Mouse (Mus musculus): ENCODE measurements around the gene Ctla4. TPM values are rescaled to one million over a fixed set of nuclear protein-coding genes. Genes with fewer than 3 reads are reported as not detected.

Gene Ctla4
- total RNA-seq, 2 experiments from 2014 or later = 0.76 TPM; not detected in 1

DNA sequence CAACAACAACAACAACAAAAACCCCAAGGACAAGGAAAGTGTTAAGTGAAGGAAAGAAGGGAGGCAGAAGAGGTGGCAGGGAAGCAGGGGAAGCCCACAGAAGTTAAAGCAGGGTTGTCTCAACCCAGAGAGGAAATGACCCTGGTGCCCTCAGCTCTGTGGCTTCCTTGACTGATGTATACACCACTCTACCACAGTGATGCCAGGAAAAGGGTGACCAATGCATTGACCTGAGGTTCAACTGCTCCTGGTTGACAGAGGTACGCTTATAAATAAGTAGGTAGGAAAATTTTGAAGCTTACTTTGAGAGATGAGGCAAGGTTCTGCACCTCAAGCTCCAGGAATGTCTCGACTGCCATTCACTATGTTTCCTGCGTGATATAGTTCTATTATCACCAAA, 24.8 kb downstream of the Ctla4 start:
- ATAC-seq (replicated peaks; ENCODE audit: low FRiP score, poor library complexity, severe bottlenecking) = no peak

DNA sequence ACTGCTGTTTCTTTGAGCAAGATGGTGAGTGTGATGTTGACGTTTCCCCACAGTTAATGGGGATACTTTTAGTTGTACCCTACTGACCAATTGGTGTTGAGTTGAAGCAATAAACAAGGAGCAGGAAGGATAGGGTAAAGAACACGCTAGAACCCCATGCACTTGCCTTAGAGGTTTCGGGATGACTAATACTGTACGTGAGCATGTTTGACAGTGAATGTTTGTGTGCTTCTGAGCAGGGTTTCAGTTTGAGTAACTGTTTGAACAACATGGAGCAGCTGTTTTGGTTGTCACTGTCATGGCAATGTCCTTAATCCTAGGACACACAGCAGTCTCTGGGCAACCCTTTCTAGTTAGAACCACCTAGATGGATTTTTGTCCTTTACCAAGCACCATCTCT, 26.5 kb downstream of the Ctla4 start:
- ATAC-seq (replicated peaks; ENCODE audit: low FRiP score, poor library complexity, severe bottlenecking) = no peak

DNA sequence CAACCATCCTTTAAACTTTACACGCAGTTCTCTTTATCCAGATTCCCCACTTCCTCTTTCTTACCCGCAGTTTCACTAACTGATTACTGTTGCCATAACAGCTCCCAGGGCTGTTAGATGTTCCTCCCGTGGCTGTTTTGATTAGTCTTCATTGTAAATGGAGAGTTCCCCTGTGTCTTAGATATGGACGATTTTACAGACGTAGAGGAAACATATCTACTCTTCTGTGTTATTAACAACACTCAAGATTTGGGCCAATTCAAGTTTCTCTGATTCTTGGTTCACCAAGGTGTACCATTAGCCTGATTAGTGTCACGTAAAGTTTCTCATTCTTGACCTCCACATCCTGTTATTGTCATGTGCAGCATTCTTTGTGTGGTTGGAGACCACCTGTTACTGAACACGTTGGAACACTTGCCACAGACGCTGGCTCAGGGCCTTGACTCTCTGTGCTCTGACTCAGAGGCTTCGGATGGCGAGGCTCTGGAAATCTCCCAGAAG, 29.5 kb downstream of the Ctla4 start:
- ATAC-seq (replicated peaks; ENCODE audit: low FRiP score, poor library complexity, severe bottlenecking) = no peak

DNA sequence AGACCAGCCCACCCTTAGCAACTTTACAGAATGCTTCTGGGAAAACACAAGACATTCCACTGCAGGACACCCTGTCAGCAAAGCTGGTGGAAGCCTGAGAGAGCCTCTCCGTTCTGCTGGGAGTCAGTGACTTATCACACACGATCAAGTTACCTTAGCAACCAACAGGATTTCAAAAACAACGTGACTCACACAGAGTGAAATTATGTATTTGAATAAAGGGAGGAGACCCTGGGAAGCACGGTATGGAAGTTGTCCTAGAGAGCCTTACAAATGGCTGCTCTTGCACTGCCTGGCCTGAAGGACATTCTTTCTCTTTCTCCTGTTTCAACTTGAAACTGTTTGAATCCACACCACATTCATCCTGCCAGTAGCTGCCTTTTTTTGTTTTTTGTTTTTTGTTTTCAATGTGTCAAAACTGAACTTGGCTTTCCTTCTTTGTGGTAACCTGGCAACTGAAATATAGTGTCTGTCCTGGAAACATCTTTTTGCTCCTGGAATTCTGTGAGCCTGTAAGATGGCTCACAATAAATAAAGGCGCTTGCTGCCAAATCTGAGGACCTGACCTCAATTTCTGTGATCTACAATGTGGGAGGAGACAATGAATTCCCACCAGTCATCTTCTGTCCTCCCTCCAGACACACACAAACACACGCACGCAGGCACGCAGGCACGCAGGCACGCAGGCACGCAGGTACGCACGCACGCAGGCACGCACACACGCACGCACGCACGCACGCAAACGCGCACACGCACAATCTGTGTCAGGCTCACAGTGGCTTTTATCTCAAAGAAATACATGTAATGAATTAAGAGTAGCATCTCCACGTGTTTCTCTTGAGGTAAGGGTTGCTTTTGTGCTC, 33.9 kb downstream of the Ctla4 start:
- no peak for ATAC-seq (replicated peaks; ENCODE audit: low FRiP score, poor library complexity, severe bottlenecking)

DNA sequence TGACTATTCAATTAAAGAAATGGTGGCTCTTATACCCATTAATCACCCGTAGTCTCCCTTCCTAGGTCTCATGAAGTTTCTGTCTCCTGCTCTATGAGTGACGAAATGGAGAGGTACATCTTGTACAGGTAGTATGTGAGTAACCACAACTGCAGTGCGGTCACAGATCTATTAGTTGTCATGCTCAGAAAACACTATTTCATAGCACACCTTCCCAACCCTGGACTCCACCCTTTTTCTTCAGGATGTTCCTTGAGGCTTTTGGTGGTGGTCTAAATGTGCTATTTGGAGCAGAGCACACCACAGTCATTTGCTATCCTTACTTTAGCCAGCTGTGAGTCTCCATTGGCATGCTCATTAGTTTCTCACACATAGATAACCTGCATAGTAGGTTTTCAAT, 42.2 kb downstream of the Ctla4 start:
- ATAC-seq (replicated peaks; ENCODE audit: low FRiP score, poor library complexity, severe bottlenecking) = no peak

DNA sequence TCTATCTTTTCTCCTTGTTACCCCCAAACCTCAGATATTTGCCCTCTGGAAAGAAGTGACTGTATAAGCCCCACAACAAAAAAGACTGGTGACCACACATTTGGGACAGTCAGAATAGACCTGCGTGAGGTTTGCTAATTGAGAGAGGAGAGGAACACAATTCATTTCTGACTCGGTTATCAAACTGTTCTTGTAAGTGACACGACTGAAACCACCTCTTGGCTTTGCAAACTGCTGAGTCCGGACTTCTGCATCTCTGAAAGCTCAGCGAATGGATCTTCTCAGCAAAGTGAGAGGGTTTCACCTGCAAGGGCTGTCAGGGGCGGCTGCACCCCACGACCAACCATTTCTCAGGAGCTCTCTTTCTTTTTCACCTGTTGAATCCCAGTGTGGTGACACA, 43.6 kb downstream of the Ctla4 start:
- no peak for ATAC-seq (replicated peaks; ENCODE audit: low FRiP score, poor library complexity, severe bottlenecking)

DNA sequence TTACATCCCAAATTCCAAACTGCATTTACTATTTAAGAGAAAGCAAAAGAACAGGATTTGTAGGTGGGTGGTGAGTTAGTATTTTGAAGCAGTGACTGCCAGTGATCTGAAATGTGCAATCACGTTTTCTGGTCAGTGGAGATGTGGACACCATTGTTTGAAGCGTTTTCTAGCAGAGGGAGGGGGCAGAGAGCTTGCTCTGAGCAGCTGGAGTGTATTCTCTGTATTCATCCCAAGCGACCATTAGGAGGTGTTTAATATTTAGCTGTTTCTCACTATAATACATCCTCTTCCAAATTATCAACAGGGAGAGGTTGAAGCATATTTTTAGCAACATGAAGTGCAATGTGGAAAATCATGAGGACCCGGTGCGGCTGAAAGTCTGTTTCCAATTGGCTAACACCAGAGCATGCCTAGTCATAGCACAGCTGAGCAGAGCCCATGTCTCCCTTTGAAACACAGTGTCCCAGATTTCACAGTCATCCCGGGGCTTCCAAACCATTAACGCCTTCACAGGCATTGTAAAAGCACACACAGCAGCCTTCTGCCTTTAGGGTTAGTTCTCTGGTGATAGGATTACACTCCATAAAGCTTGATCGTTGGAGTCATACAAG, 49.3 kb downstream of the Ctla4 start:
- no peak for ATAC-seq (replicated peaks; ENCODE audit: low FRiP score, poor library complexity, severe bottlenecking)

DNA sequence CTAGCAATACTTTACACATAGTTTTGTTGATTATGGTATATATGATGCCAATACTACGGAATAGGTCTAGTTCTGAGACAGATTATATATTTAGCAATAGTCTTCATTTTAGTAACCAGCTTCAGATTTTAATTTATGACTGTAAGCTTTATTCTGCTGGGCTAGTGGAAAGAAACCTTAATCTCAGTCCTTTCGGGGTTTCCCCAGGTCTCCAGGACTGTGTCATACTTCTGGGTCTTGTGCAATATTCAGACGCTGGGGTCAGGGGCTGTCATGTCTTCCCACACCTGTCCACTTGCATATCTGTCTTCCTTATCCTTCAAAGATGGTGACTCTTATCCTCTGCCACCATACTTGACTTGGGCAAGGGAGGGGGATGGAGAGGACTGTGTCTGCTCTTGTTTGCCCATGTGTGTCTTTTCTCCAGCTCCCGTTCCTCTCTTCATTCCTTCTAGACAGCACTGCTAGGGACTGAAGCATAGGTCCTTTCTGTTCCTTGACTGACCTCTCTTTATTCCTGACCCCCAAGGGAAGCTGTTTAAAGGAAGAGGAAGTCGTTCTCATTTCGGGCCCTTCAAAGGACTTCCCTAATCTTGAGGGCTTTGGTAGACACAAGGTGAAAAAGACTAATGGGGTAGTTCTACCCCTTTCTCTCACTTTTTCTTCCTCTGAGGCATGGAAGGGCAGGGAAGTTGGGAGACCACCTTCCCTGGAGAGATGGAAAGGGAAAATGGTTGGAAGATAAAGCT, 50.3 kb downstream of the Ctla4 start:
- ATAC-seq (replicated peaks; ENCODE audit: low FRiP score, poor library complexity, severe bottlenecking) = no peak

DNA sequence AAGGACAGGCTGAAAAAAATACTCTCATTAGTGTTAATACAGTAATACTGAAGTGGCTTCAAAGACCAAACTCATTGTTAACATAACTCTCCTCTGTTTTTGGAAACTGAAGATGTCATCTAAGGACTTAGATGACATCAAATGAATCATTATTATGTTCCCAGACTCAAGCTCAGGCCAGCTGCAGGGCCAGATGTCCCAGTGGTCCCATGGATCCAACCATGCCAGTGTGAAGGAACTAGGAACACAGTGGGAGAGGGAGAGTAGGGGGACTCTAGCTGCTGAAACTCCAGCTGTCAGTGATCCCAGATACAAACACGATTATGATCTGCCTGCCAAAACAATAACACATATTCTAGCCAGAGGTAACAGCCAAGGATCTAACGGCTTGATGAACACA, 51.5 kb downstream of the Ctla4 start:
- no peak for ATAC-seq (replicated peaks; ENCODE audit: low FRiP score, poor library complexity, severe bottlenecking)

DNA sequence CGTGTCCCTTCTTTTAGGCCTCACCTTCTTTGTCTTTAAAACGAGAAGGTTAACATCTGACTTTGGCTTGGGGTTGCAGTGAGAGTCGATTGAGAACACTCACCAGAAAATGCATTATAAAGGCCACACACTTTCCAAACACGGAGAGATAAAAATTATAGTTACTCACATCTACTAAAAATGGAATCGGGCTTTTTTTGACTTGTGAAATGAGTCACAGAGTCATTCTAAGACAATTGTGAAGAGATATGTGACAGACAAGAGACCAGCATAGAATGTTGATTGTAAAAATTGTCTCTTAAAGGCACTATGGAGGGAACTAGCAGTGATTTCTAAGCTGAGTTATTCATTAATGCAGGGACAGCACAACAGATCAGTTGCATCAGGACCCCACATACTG, 52.2 kb downstream of the Ctla4 start:
- no peak for ATAC-seq (replicated peaks; ENCODE audit: low FRiP score, poor library complexity, severe bottlenecking)

DNA sequence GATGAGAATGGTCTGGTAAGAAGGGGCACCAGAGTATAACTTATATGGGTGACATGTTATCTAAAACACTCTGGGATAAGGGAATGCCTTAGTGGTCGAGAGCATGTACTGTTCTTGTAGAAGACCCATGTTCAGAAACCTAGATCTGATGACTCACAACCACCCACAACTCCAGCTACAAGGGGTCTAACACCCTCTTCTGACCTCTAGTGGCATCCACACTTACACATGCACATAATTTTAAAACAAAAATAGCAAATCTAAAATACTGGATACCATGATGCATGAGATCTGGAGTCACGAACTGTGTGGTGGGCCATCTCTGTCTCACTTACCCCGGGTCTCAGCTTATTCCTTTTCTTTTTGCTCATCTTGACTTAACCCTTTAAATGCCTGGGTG, 53.2 kb downstream of the Ctla4 start:
- no peak for ATAC-seq (replicated peaks; ENCODE audit: low FRiP score, poor library complexity, severe bottlenecking)

DNA sequence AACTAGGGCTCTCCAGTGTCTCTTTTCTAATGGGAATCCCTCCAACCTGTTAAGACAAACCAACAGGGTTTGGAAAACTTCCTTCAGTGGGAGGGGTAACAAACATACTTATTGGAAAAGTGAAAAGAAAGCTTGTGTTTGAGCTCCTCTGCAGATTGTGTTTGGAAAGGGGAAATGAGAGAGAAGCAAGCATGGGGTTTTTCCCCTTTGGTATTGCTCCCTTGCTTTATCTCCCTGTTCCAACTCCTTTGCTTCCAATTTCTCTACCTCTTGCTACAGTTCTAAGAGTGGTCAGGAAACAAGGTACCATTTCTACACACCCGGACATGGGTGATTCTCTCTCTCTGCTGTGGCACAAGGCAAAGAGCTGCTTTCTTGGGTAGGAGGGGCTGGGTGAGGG, 53.8 kb downstream of the Ctla4 start:
- ATAC-seq (replicated peaks; ENCODE audit: low FRiP score, poor library complexity, severe bottlenecking) = no peak

DNA sequence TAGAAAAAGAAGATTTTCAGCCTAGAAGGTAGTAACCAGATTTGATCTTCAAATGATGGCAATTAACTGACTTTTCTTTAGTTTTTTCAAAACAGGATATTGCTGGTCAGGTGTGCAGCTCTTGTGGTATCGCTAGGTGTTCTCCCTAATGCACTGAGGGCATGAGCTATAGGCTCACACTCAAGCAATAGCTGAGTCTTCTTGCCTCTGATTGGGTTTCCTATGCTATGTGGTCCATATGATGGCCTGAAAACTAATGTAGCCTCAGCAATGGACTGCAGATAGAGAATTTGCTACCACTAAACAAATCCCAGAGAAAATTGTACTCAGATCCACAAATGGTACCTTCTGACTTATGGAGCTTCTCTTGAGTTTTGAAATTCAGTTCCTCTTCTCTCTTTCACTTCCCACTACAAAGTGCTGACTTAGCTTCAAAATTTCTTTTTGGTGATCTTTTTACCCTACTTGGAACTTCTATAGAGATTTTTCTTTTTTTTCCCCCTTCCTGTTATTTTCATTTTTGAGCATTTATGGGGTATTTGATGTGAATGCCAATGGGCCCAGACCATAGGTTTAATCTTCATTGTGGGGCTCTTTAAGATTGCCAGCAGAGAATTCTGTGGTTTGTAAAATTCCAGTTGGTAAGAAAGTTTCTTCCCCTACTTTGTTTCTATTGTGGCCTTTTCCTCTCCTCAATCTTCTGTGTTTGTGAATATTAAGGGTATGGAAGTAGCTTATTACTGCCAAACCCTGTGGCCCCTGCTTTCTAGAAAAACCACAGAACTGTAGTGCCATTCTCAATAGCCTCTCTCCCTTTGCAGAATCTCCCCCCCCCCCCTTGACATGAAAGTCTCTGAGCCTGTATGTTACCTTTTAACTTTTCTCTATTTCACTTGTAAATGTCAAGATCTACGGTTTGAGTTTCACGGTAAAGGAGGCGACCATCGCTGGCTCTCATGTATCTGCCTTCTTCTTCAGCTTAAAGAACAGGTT, 54.6 kb downstream of the Ctla4 start:
- ATAC-seq (replicated peaks; ENCODE audit: low FRiP score, poor library complexity, severe bottlenecking) = no peak

DNA sequence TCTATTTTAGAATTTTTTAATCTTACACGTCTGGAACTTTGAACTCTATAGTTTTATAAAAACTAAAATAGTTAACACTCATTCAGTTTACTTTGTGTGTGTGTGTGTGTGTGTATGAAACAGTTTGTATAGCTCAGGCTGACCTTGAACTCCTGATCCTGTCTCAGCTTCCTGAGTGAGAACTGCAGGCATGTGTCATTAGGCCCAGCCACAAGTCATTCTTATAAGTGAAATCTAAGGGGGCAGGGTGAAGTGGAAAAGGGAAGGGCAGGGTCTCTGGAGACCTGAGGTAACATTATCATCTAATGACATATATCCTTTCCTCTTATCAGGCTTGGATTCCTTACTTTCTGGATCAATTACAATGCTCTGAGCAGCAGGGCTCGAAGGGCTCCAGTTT, 56.1 kb downstream of the Ctla4 start:
- no peak for ATAC-seq (replicated peaks; ENCODE audit: low FRiP score, poor library complexity, severe bottlenecking)

DNA sequence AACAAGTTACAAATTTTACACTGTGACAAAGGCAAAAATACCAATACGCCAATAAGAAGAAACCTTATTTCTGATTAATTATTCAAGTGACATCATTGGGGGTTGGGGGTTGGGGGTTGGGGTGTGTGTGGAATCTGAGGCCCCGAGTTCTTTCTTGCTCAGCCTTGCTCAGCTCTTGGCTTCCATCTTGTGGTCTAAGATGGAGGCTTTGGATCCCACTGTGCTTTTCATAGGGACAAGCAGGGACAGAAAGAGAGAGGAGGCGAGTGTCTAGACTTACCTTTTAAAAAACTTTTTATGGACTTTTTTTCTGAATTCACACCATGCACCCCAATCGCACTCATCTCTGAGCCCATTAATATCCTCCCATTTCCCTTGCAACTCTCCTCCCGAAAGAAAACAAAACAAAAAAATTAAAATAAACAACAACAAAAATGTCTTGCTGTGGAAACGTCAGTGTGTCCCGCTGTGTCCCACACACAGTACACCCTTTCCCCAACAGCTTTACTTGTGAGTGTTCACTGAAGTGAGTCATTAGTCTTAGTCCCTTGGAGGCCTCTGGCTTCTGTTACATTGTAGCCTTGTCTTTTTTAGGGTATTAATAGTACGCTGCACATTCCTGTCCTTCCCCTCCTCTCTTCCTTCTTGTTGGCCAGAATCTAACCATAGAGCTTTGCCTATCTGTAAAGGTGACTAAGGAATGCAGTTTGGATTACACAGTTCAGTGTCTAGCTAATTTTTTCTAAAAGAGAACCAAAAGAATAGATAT, 59.0 kb downstream of the Ctla4 start:
- no peak for ATAC-seq (replicated peaks; ENCODE audit: low FRiP score, poor library complexity, severe bottlenecking)

DNA sequence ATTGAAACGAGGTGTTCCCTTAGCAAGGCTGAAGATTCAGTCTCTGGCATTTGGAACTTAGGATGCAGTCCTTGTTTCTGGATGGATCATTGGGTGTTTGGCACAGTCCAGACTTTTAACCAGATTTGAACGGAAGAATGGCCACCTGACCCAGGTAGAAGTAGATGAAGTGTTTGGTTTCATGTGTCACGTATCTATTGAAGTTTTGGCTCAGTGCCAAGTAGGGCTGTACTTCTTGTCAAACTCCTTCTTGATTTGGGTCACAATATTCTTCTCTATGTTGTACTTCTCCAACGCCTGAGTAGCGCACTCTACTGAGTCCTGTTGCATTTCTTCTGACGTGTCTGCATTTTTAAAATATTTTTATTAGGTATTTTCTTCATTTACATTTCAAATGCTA, 61.3 kb downstream of the Ctla4 start:
- ATAC-seq (replicated peaks; ENCODE audit: low FRiP score, poor library complexity, severe bottlenecking) = no peak

DNA sequence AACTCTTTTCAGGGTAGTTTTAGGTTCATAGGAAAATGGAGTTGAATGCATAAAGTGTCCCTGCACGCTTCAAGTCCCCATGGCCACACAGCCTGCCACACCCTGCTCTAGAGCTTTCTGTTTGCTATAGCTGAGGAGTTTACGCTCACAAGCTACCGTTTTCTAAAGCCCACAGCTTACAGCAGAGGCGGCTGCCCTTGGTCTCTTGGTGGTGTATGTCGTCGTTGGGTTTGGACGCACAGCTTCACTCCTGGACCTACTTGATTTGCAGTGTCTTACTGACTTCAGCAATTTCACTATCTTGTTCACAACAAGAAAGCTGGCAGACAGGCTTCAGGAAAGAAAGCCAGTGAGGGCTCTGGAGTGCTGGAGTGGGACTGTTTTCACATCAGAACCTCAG, 66.2 kb downstream of the Ctla4 start:
- no peak for ATAC-seq (replicated peaks; ENCODE audit: low FRiP score, poor library complexity, severe bottlenecking)

DNA sequence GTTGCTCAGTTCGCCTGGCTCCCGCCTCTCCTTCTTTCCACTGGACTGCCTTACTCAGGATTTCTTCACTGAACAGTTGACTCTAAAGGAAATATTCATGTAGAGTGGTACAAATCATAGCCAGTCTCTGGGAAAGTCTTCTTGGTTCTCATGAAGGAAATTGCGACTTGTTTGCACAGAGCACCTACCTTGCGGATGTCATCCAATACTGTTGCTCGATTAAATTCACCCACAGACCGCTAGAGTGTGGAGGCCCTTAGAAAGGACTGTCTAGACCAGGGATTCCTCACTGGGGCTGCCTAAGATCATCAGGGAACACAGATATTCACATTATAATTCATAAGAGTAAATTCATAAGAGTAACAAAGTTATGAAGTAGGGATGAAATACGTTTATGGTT, 66.9 kb downstream of the Ctla4 start:
- ATAC-seq (replicated peaks; ENCODE audit: low FRiP score, poor library complexity, severe bottlenecking) = no peak

DNA sequence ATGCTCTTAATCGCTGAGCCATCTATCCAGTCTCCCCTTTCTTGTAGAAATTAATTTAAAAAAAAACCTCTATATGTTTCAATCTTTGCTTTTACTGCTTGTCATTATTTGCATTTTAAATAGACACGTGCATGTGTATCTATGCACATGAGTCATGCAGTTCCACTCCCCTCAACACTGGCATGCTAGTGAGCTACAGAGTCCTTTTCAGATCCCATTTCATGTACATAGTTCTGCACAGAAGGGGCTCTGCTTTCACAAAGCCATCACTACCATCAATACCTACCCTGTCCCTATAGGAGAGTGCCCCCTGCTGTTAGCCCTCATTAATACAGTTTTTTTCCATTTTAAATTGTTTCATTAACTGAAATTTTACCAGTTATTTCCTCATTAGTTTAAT, 68.0 kb downstream of the Ctla4 start:
- no peak for ATAC-seq (replicated peaks; ENCODE audit: low FRiP score, poor library complexity, severe bottlenecking)

Measured in erythroid progenitor cell, adult 5-6 weeks (primary cell).